Mouse (Mus musculus): ENCODE results near the gene Gm10959.

DNA sequence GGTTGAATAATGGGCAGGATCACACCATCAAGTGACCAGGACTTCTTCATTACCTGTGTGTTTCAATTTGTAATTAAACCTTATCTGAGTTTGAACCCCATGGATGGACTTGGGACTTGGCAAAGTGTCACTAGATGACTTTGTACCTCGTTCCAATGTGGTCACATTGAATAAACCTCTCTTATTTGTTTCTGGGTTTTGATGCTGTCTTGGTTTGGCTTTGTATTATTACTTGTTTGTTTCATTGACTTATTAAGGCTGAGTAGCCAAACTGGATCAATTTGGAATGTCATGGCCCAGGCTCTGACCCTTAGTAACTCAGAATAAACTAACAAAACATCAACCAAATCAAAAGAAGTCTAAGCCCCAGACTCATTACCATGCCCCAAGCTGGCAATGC, 47.6 kb downstream of the Gm10959 start:
- TF ChIP-seq CTCF (IDR thresholded peaks at IDR 0.05; ENCODE audit: insufficient read depth, low read length) = no peak
- no peak for TF ChIP-seq POLR2A (IDR thresholded peaks at IDR 0.05; ENCODE audit: borderline replicate concordance, extremely low read depth, low read depth, low read length)

Data from lung, adult 2 months (tissue).